Mouse (Mus musculus): ENCODE data around the gene Ssr2. TPM values are rescaled to one million over a fixed set of nuclear protein-coding genes. Genes with fewer than 3 reads are reported as not detected.
"Not testable (repeated sequence)": the region's sequence is repeated elsewhere in the genome, so short reads cannot be mapped to it uniquely, and the experiment has no call there.

Ssr2 gene
- polyA plus RNA-seq, 1 experiment from 2014 or later: 260 TPM

- no peaks in the 10 kb centered on the region for H3K9me3 ChIP-seq (ENCODE audit: control insufficient read depth, low read length)
- H3K36me3 ChIP-seq (ENCODE audit: control insufficient read depth, insufficient read depth, low read length): no peaks in the 10 kb centered on the region
- H3K4me3 ChIP-seq (ENCODE audit: low read length): no peak overlapping the region
- WGBS: 58% methylated on average over 10 of the region's 10 CpGs
- H3K27ac ChIP-seq (ENCODE audit: low read depth, low read length): no peak overlapping the region
- no peak overlapping the region for H3K9ac ChIP-seq (ENCODE audit: low read depth, low read length)
- no peak overlapping the region for H3K4me2 ChIP-seq (replicated peaks; ENCODE audit: low read depth, low read length)
- peaks cover 13% of the 10 kb centered on the region for H3K4me1 ChIP-seq (ENCODE audit: control insufficient read depth, insufficient read depth, low read length)
- ATAC-seq (ENCODE audit: low FRiP score, low TSS enrichment): no peak
- no peaks in the 10 kb centered on the region for H3K27me3 ChIP-seq (ENCODE audit: control insufficient read depth, insufficient read depth, low read length)
Observed at GRCm38 (mm10) chr3:88593893-88594580, 18.4 kb downstream of the Ssr2 start.

- not testable (repeated sequence) for H3K9me3 ChIP-seq (ENCODE audit: control insufficient read depth, low read length); H3K4me3 ChIP-seq (ENCODE audit: low read length); H3K36me3 ChIP-seq (ENCODE audit: control insufficient read depth, insufficient read depth, low read length); H3K27ac ChIP-seq (ENCODE audit: low read depth, low read length); H3K27me3 ChIP-seq (ENCODE audit: control insufficient read depth, insufficient read depth, low read length); H3K4me1 ChIP-seq (ENCODE audit: control insufficient read depth, insufficient read depth, low read length); ATAC-seq (ENCODE audit: low FRiP score, low TSS enrichment); H3K9ac ChIP-seq (ENCODE audit: low read depth, low read length); H3K4me2 ChIP-seq (replicated peaks; ENCODE audit: low read depth, low read length)
- WGBS: 88% methylated on average over 4 of the region's 4 CpGs
Observed at GRCm38 (mm10) chr3:88596547-88596946, 20.9 kb downstream of the Ssr2 start.

- H3K9me3 ChIP-seq (ENCODE audit: control insufficient read depth, low read length): no peaks in the 10 kb centered on the region
- H3K4me1 ChIP-seq (ENCODE audit: control insufficient read depth, insufficient read depth, low read length): no peaks in the 10 kb centered on the region
- 75% methylated on average over 4 of the region's 4 CpGs for WGBS
- no peaks in the 10 kb centered on the region for H3K27me3 ChIP-seq (ENCODE audit: control insufficient read depth, insufficient read depth, low read length)
- H3K27ac ChIP-seq (ENCODE audit: low read depth, low read length): no peak overlapping the region
- H3K9ac ChIP-seq (ENCODE audit: low read depth, low read length): no peak overlapping the region
- H3K4me3 ChIP-seq (ENCODE audit: low read length): no peak overlapping the region
- H3K36me3 ChIP-seq (ENCODE audit: control insufficient read depth, insufficient read depth, low read length): no peaks in the 10 kb centered on the region
- no peak for ATAC-seq (ENCODE audit: low FRiP score, low TSS enrichment)
- H3K4me2 ChIP-seq (replicated peaks; ENCODE audit: low read depth, low read length): no peak overlapping the region
Observed at GRCm38 (mm10) chr3:88602466-88602865, 26.8 kb downstream of the Ssr2 start.

- Histone ChIP-seq H3K27me3 (ENCODE audit: control insufficient read depth, insufficient read depth, low read length) (no peaks in the 10 kb centered on the region), H3K27ac (ENCODE audit: low read depth, low read length) (no peak overlapping the region), H3K4me2 (replicated peaks; ENCODE audit: low read depth, low read length) (no peak overlapping the region), H3K4me1 (ENCODE audit: control insufficient read depth, insufficient read depth, low read length) (no peaks in the 10 kb centered on the region), H3K4me3 (ENCODE audit: low read length) (no peak overlapping the region), H3K36me3 (ENCODE audit: control insufficient read depth, insufficient read depth, low read length) (no peaks in the 10 kb centered on the region), H3K9ac (ENCODE audit: low read depth, low read length) (no peak overlapping the region), H3K9me3 (ENCODE audit: control insufficient read depth, low read length) (no peaks in the 10 kb centered on the region)
- 13% methylated on average over 6 of the region's 6 CpGs for WGBS
- peak; percentile 58 for ATAC-seq (ENCODE audit: low FRiP score, low TSS enrichment)
Observed at GRCm38 (mm10) chr3:88603714-88604161, 28.1 kb downstream of the Ssr2 start.

GRCm38 (mm10) chr3:88604863-88605262 lies 29.2 kb downstream of the Ssr2 start:
- Histone ChIP-seq H3K9ac (ENCODE audit: low read depth, low read length) (no peak overlapping the region), H3K4me1 (ENCODE audit: control insufficient read depth, insufficient read depth, low read length) (0 out of 2 replicates have a peak, but pooled peaks cover 3% of the 10 kb centered on the region), H3K9me3 (ENCODE audit: control insufficient read depth, low read length) (no peaks in the 10 kb centered on the region), H3K27ac (ENCODE audit: low read depth, low read length) (no peak overlapping the region), H3K4me2 (replicated peaks; ENCODE audit: low read depth, low read length) (no peak overlapping the region), H3K4me3 (ENCODE audit: low read length) (no peak overlapping the region), H3K27me3 (ENCODE audit: control insufficient read depth, insufficient read depth, low read length) (no peaks in the 10 kb centered on the region), H3K36me3 (ENCODE audit: control insufficient read depth, insufficient read depth, low read length) (no peaks in the 10 kb centered on the region)
- ATAC-seq (ENCODE audit: low FRiP score, low TSS enrichment): no peak
- WGBS: 93% methylated on average over 7 of the region's 7 CpGs

- ATAC-seq (ENCODE audit: low FRiP score, low TSS enrichment); H3K36me3 ChIP-seq (ENCODE audit: control insufficient read depth, insufficient read depth, low read length); H3K4me3 ChIP-seq (ENCODE audit: low read length); H3K4me1 ChIP-seq (ENCODE audit: control insufficient read depth, insufficient read depth, low read length); H3K4me2 ChIP-seq (replicated peaks; ENCODE audit: low read depth, low read length); H3K9me3 ChIP-seq (ENCODE audit: control insufficient read depth, low read length); H3K9ac ChIP-seq (ENCODE audit: low read depth, low read length); H3K27me3 ChIP-seq (ENCODE audit: control insufficient read depth, insufficient read depth, low read length); H3K27ac ChIP-seq (ENCODE audit: low read depth, low read length): not testable (repeated sequence)
- WGBS: 94% methylated on average over 2 of the region's 2 CpGs
Observed at GRCm38 (mm10) chr3:88605666-88606065, 30.0 kb downstream of the Ssr2 start, which contains the start of gene Arhgef2. Arhgef2 (plus strand) TSS chr3:88605966.

GRCm38 (mm10) chr3:88607065-88607757 lies 31.5 kb downstream of the Ssr2 start:
- Histone ChIP-seq H3K9ac (ENCODE audit: low read depth, low read length) (0 out of 2 replicates have a peak overlapping the region, but pooled peaks have one; percentile 23), H3K27me3 (ENCODE audit: control insufficient read depth, insufficient read depth, low read length) (no peaks in the 10 kb centered on the region), H3K4me2 (replicated peaks; ENCODE audit: low read depth, low read length) (peak overlapping the region; percentile 49), H3K4me3 (ENCODE audit: low read length) (peak overlapping the region; percentile 26), H3K27ac (ENCODE audit: low read depth, low read length) (no peak overlapping the region), H3K36me3 (ENCODE audit: control insufficient read depth, insufficient read depth, low read length) (no peaks in the 10 kb centered on the region), H3K9me3 (ENCODE audit: control insufficient read depth, low read length) (no peaks in the 10 kb centered on the region), H3K4me1 (ENCODE audit: control insufficient read depth, insufficient read depth, low read length) (0 out of 2 replicates have a peak, but pooled peaks cover 3% of the 10 kb centered on the region)
- WGBS: 1% methylated on average over 20 of the region's 20 CpGs
- peak; percentile 86 for ATAC-seq (ENCODE audit: low FRiP score, low TSS enrichment)

- H3K36me3 ChIP-seq (ENCODE audit: control insufficient read depth, insufficient read depth, low read length): no peaks in the 10 kb centered on the region
- H3K4me1 ChIP-seq (ENCODE audit: control insufficient read depth, insufficient read depth, low read length): 0 out of 2 replicates have a peak, but pooled peaks cover 3% of the 10 kb centered on the region
- WGBS: 29% methylated on average over 10 of the region's 10 CpGs
- H3K4me3 ChIP-seq (ENCODE audit: low read length): peak overlapping the region; percentile 1; the same call in 1 of the 2 replicates
- ATAC-seq (ENCODE audit: low FRiP score, low TSS enrichment): peak; percentile 17
- no peak overlapping the region for H3K27ac ChIP-seq (ENCODE audit: low read depth, low read length)
- H3K4me2 ChIP-seq (replicated peaks; ENCODE audit: low read depth, low read length): peak overlapping the region; percentile 49
- no peaks in the 10 kb centered on the region for H3K27me3 ChIP-seq (ENCODE audit: control insufficient read depth, insufficient read depth, low read length)
- H3K9ac ChIP-seq (ENCODE audit: low read depth, low read length): 0 out of 2 replicates have a peak overlapping the region, but pooled peaks have one; percentile 23
- H3K9me3 ChIP-seq (ENCODE audit: control insufficient read depth, low read length): no peaks in the 10 kb centered on the region
Observed at GRCm38 (mm10) chr3:88607758-88608138, 32.1 kb downstream of the Ssr2 start.

- 49% methylated on average over 4 of the region's 4 CpGs for WGBS
- H3K36me3 ChIP-seq (ENCODE audit: control insufficient read depth, insufficient read depth, low read length): no peaks in the 10 kb centered on the region
- H3K9ac ChIP-seq (ENCODE audit: low read depth, low read length): no peak overlapping the region
- no peak for ATAC-seq (ENCODE audit: low FRiP score, low TSS enrichment)
- no peaks in the 10 kb centered on the region for H3K27me3 ChIP-seq (ENCODE audit: control insufficient read depth, insufficient read depth, low read length)
- H3K9me3 ChIP-seq (ENCODE audit: control insufficient read depth, low read length): no peaks in the 10 kb centered on the region
- no peak overlapping the region for H3K4me3 ChIP-seq (ENCODE audit: low read length)
- no peak overlapping the region for H3K4me2 ChIP-seq (replicated peaks; ENCODE audit: low read depth, low read length)
- H3K27ac ChIP-seq (ENCODE audit: low read depth, low read length): no peak overlapping the region
- H3K4me1 ChIP-seq (ENCODE audit: control insufficient read depth, insufficient read depth, low read length): 0 out of 2 replicates have a peak, but pooled peaks cover 3% of the 10 kb centered on the region
Observed at GRCm38 (mm10) chr3:88609066-88609465, 33.4 kb downstream of the Ssr2 start.

Data from kidney, embryonic 14.5 days (tissue).